Mouse (Mus musculus) WW6 (cell line): Measurements from ENCODE around the gene Cyp2d34.

ENCODE experiments used
- DNase-seq: peaks from one replicate; pipeline ENCODE4 v3.0.0-alpha.2; 2013; ENCODE audit warnings: low read depth, low spot score

Gene Cyp2d34

GRCm38 (mm10) chr15:82620531-82621202 is at the start of gene Cyp2d34:
Gene Cyp2d34, minus strand, starts transcription at chr15:82620946.
- no peak for DNase-seq

GRCm38 (mm10) chr15:82656346-82656745 is 35.6 kb upstream of the Cyp2d34 start:
- DNase-seq: no peak

GRCm38 (mm10) chr15:82644371-82644770 is 23.6 kb upstream of the Cyp2d34 start:
- no peak for DNase-seq

- DNase-seq: no peak
These were observed 23.0 kb upstream of the Cyp2d34 start for GRCm38 (mm10) chr15:82643771-82644170.

GRCm38 (mm10) chr15:82642771-82643170 is 22.0 kb upstream of the Cyp2d34 start:
- DNase-seq: no peak

- DNase-seq: no peak
These were observed 21.2 kb upstream of the Cyp2d34 start for GRCm38 (mm10) chr15:82641921-82642320.

- DNase-seq: no peak
These were observed 20.6 kb upstream of the Cyp2d34 start for GRCm38 (mm10) chr15:82641390-82641789.

GRCm38 (mm10) chr15:82640201-82640600 is 19.5 kb upstream of the Cyp2d34 start:
- DNase-seq: no peak

GRCm38 (mm10) chr15:82637130-82638075 is 16.7 kb upstream of the Cyp2d34 start:
- DNase-seq: no peak

- DNase-seq: no peak
These were observed 14.2 kb upstream of the Cyp2d34 start for GRCm38 (mm10) chr15:82634976-82635375.

GRCm38 (mm10) chr15:82621993-82622392 is 1.2 kb upstream of the Cyp2d34 start:
- no peak for DNase-seq

- DNase-seq: no peak
These were observed 2.3 kb downstream of the Cyp2d34 start for GRCm38 (mm10) chr15:82618362-82619020.

GRCm38 (mm10) chr15:82582621-82583020 is 38.1 kb downstream of the Cyp2d34 start:
- DNase-seq: no peak

- no peak for DNase-seq
These were observed 41.7 kb downstream of the Cyp2d34 start for GRCm38 (mm10) chr15:82579071-82579470.

- DNase-seq: no peak
These were observed 47.9 kb downstream of the Cyp2d34 start for GRCm38 (mm10) chr15:82572856-82573255.
